Mouse (Mus musculus): ENCODE measurements at regions not wholly inside any gene's neighbourhood (a gene's known extent, or its start where the extent isn't known, plus 50 kb on each side); places are given as distances from the start of the nearest gene placed in this dataset.

DNA sequence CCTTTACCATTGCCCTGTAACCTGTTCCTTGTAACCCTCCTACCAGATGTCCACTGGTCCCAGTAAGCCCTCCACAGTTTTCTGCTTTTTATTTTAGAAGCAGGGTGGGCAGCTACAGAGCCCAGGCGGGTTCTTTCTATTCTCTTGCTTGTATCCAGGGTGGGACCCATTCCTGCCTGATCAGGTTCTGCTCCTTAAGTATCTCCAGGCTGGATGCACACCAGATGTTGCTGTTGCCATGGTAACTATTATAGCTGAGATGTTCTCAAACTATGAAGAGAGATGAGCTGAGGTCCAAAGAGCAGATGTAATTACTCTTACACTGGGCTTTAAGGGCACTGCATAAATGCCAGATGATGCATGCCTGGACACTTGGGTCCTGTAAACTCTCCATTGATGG, 335.3 kb upstream of the Kazn start:
- TF ChIP-seq CTCF (conservative IDR thresholded peaks at IDR 0.05; ENCODE audit: insufficient read depth, insufficient read length, low read depth, low read length) = no peak
- no peak for TF ChIP-seq POLR2A (IDR thresholded peaks at IDR 0.05; ENCODE audit: low read depth, low read length)
